13 mouse cellular contexts compared by ENCODE assay signal in genomic region chr11:113950904-113951615, GRCm38 (mm10).
DNase-seq lines count a peak whose midpoint lies in the region; ATAC-seq and TF ChIP-seq lines count a peak whose summit lies in the region.
"Had no signal": no experiment of that assay in that cellular context is flagged by ENCODE, and none has a peak within 500 bp of the region (broad histone marks: within the 10 kb centered on the region; RNA-seq: fewer than 3 reads in every experiment).

No protein-coding gene starts in this region.

- peaks cover 34% of the 10 kb centered on the region for H3K4me1 ChIP-seq in hindbrain, embryonic 12.5 days
- peaks cover 16% of the 10 kb centered on the region; the same call in 1 of the 2 replicates for H3K4me1 ChIP-seq in midbrain, postnatal 0 days (ENCODE audit: insufficient read depth, low read length)

- H3K4me2 ChIP-seq in hindbrain, embryonic 12.5 days (replicated peaks) = no peak overlapping the region
- no peak overlapping the region for H3K4me2 ChIP-seq in midbrain, postnatal 0 days (ENCODE audit: low read depth, low read length, poor library complexity, severe bottlenecking)
- H3K4me2 ChIP-seq: embryonic facial prominence, embryonic 15.5 days; heart, embryonic 13.5 days had no signal

- peak; percentile 57 for ATAC-seq in hindbrain, embryonic 12.5 days (ENCODE audit: low FRiP score)
- ATAC-seq in midbrain, postnatal 0 days (ENCODE audit: low FRiP score) = no peak
- ATAC-seq: intestine, postnatal 0 days had no signal

- H3K9ac ChIP-seq in hindbrain, embryonic 12.5 days = no peak overlapping the region
- no peak overlapping the region for H3K9ac ChIP-seq in midbrain, postnatal 0 days (replicated peaks; ENCODE audit: low read length, poor library complexity, severe bottlenecking)
- H3K9ac ChIP-seq: embryonic facial prominence, embryonic 15.5 days; heart, embryonic 13.5 days had no signal

- H3K9me3 ChIP-seq in hindbrain, embryonic 12.5 days (replicated peaks) = 0 out of 2 replicates have a peak, but pooled peaks cover 3% of the 10 kb centered on the region
- H3K9me3 ChIP-seq in midbrain, postnatal 0 days (ENCODE audit: low read length) = no peaks in the 10 kb centered on the region
- H3K9me3 ChIP-seq: embryonic facial prominence, embryonic 15.5 days had no signal

- no peaks in the 10 kb centered on the region for H3K27me3 ChIP-seq in hindbrain, embryonic 12.5 days
- no peaks in the 10 kb centered on the region for H3K27me3 ChIP-seq in midbrain, postnatal 0 days (ENCODE audit: insufficient read depth, low read length)
- H3K27me3 ChIP-seq: embryonic facial prominence, embryonic 15.5 days; heart, embryonic 13.5 days had no signal

- 60% methylated on average over 7 of the region's 7 CpGs for WGBS in hindbrain, embryonic 12.5 days
- 34% methylated on average over 7 of the region's 7 CpGs for WGBS in midbrain, postnatal 0 days

- 0 out of 2 replicates have a peak overlapping the region, but pooled peaks have one; percentile 49 for H3K27ac ChIP-seq in hindbrain, embryonic 12.5 days
- no peak overlapping the region for H3K27ac ChIP-seq in midbrain, postnatal 0 days (ENCODE audit: low read depth, low read length)
- H3K27ac ChIP-seq: embryonic facial prominence, embryonic 15.5 days; gastrocnemius, adult 2 months; heart, embryonic 13.5 days had no signal

- H3K4me3 ChIP-seq in hindbrain, embryonic 12.5 days = no peak overlapping the region
- no peak overlapping the region for H3K4me3 ChIP-seq in midbrain, postnatal 0 days (ENCODE audit: low read depth, low read length)
- H3K4me3 ChIP-seq: embryonic facial prominence, embryonic 15.5 days; gastrocnemius, adult 2 months; heart, embryonic 13.5 days had no signal

- H3K36me3 ChIP-seq in hindbrain, embryonic 12.5 days = no peaks in the 10 kb centered on the region
- no peaks in the 10 kb centered on the region for H3K36me3 ChIP-seq in midbrain, postnatal 0 days (ENCODE audit: insufficient read depth, low read length)
- H3K36me3 ChIP-seq: embryonic facial prominence, embryonic 15.5 days; heart, embryonic 13.5 days had no signal

- DNase-seq in kidney, adult 18-20 months = peak; percentile 11
- no peak for DNase-seq in kidney, adult 9 months
- DNase-seq in cerebellum, postnatal 25 days = peak; percentile 33 to 53
- DNase-seq in midbrain, postnatal 0 days (ENCODE audit: low spot score) = peak; percentile 52
- DNase-seq in retina, postnatal 1 day = no peak
- DNase-seq in urinary bladder, postnatal 10 days (ENCODE audit: low spot score) = no peak
- DNase-seq in left cerebral cortex, adult 11 months (ENCODE audit: low spot score) = no peak
- DNase-seq: adrenal gland, adult 8-10 months had no signal

- TF ChIP-seq CTCF in midbrain, postnatal 0 days (IDR thresholded peaks at IDR 0.05) = no peak

Comparison
In these comparisons a context has a peak if more than half of its experiments do, and no peak if none do; other contexts are left out.
1. DNase-seq: peak in kidney, adult 18-20 months (single experiment), cerebellum, postnatal 25 days (2 of 2) and midbrain, postnatal 0 days (single experiment); none in kidney, adult 9 months (single experiment), retina, postnatal 1 day (single experiment), urinary bladder, postnatal 10 days (single experiment) and left cerebral cortex, adult 11 months (single experiment).